Mouse (Mus musculus) testis, adult 2 months (tissue): Measurements from ENCODE around the gene Mical2.

Experiments
- CTCF ChIP-seq: fragments of 200-500 bp; IDR thresholded peaks from 2 replicates; pipeline ENCODE4 v1.5.1; 2012; ENCODE audit warnings: low read depth, mild to moderate bottlenecking, inconsistent platforms, low read length, moderate library complexity; ENCODE audit not compliant: control insufficient read depth, insufficient read depth, insufficient replicate concordance
- POLR2A ChIP-seq: fragments of 200-500 bp; IDR thresholded peaks from 2 replicates; pipeline ENCODE4 v1.6.1; 2012; ENCODE audit warnings: low read depth, mild to moderate bottlenecking, inconsistent platforms, low read length, moderate library complexity; ENCODE audit not compliant: control insufficient read depth

DNA sequence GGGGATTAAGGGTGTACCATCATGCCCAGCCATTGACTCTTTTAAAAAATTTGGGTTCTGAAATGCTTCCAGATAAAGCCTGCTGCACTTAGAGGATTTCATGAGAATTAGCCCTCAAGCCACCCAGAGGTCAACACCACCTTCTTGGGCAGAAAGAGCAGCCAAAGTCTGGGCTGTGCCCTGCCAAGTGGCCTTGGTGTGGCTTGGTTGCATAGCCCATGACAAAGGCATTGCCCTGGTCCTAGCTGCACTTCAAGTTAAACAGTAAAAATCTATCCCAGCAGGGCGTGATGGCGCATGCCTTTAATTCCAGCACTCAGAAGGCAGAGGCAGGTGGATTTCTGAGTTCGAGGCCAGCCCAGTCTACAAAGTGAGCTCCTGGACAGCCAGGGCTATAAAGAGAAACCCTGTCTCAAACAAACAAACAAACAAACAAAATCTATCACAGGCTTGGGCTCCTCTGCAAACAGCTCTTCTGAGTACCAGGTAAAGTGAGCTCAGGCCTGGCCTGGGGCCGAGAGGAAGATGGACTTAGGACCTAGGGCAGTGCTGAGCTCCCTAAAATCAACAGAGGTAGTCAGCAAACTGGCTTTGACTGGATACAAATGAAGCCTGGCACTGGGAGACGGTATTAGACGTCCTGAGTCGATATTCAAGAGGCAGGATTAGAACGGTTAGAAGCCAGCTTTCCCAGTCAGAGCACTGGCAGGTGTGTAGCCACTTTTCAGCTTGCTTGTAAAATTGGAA is 224.5 kb downstream of the Mical2 start:
- TF ChIP-seq POLR2A (no peak), CTCF (no peak)
